Mouse (Mus musculus): Measurements from ENCODE around the gene Anks1b. TPM values are rescaled to one million over a fixed set of nuclear protein-coding genes. Genes with fewer than 3 reads are reported as not detected.
A peak's percentile ranks its signal among the peaks of the same experiment; 100 is the strongest.

Anks1b gene
- polyA plus RNA-seq, 1 experiment from 2014 or later: 3.0 TPM

- H3K9ac ChIP-seq (replicated peaks; ENCODE audit: low read length): no peak overlapping the region
- H3K9me3 ChIP-seq (replicated peaks; ENCODE audit: control insufficient read depth, low read length): no peaks in the 10 kb centered on the region
- WGBS: 90% methylated on average over 6 of the region's 6 CpGs
- no peak for DNase-seq (ENCODE audit: low spot score)
- no peak overlapping the region for H3K27ac ChIP-seq (replicated peaks; ENCODE audit: low read depth, low read length)
- H3K27me3 ChIP-seq (ENCODE audit: control insufficient read depth, insufficient read depth, low read length): no peaks in the 10 kb centered on the region
- no peak overlapping the region for H3K4me2 ChIP-seq (ENCODE audit: low read depth, low read length)
- no peak overlapping the region for H3K4me3 ChIP-seq (ENCODE audit: low read depth, low read length)
- no peak for ATAC-seq (replicated peaks; ENCODE audit: insufficient number of reproducible peaks, low FRiP score, low TSS enrichment, low read depth)
- H3K4me1 ChIP-seq (ENCODE audit: control insufficient read depth, insufficient read depth, low read length): no peaks in the 10 kb centered on the region
- no peaks in the 10 kb centered on the region for H3K36me3 ChIP-seq (replicated peaks; ENCODE audit: control insufficient read depth, insufficient read depth, low read depth, low read length)
Observed at GRCm38 (mm10) chr10:90210044-90210443, 336.7 kb downstream of the Anks1b start.

DNA sequence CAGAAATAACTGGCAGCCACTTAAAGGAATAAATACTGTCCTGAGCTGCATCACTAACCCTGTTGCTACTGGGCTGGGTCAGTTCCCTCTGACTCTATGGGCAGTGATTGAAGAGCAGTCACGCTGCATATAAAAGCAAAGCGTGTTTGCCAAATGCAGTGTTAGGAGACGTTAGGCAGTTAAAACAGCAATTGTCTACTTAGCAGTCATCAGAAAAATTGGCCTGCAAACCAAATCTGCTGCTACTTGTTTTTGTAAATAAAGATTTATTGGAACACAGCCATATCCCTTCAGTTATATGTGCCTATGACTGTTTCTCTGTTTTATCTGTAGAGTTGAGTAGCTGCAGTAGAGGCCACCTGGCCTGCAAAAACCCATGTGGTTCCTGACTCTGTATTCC is 347.2 kb downstream of the Anks1b start:
- no peaks in the 10 kb centered on the region for H3K27me3 ChIP-seq (ENCODE audit: control insufficient read depth, insufficient read depth, low read length)
- H3K4me2 ChIP-seq (ENCODE audit: low read depth, low read length): no peak overlapping the region
- H3K4me1 ChIP-seq (ENCODE audit: control insufficient read depth, insufficient read depth, low read length): no peaks in the 10 kb centered on the region
- no peaks in the 10 kb centered on the region for H3K9me3 ChIP-seq (replicated peaks; ENCODE audit: control insufficient read depth, low read length)
- ATAC-seq (replicated peaks; ENCODE audit: insufficient number of reproducible peaks, low FRiP score, low TSS enrichment, low read depth) (no peak), DNase-seq (ENCODE audit: low spot score) (no peak)
- 81% methylated on average over 3 of the region's 3 CpGs for WGBS
- H3K4me3 ChIP-seq (ENCODE audit: low read depth, low read length): no peak overlapping the region
- H3K9ac ChIP-seq (replicated peaks; ENCODE audit: low read length): no peak overlapping the region
- H3K27ac ChIP-seq (replicated peaks; ENCODE audit: low read depth, low read length): no peak overlapping the region
- H3K36me3 ChIP-seq (replicated peaks; ENCODE audit: control insufficient read depth, insufficient read depth, low read depth, low read length): no peaks in the 10 kb centered on the region

DNA sequence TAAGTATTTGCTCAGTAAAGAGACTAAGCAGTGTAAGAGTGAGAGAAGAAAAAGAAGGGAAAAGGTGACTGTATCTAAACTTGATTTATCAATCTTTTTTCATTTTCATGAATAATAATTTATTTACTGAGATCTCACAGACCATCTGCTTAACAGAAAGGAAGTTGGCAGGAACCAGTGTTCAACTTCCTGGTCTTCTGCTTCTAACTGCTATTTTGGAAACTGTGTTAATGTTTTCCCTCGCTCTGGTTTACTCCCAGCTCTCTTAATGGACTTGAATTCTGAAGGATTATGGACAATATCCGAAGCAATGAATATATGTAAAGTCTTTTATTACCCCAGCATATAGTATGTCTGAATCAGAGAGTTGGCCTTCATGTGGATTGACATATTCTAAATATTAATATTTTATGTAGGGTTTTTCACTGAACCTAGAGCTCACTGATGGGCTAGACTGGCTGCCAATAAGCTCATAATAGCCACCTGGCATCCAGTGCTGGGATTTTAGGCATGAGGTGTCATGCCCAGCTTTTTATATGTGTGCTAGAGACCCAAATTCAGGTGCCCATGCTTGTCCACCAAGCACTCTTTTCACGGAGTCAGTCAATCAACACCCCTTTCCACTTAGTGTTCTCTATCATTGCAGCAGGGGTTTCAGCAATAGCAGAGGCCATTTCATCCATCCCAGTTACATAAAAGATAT is 349.6 kb downstream of the Anks1b start:
- Histone ChIP-seq H3K36me3 (replicated peaks; ENCODE audit: control insufficient read depth, insufficient read depth, low read depth, low read length) (no peaks in the 10 kb centered on the region), H3K4me2 (ENCODE audit: low read depth, low read length) (no peak overlapping the region), H3K4me1 (ENCODE audit: control insufficient read depth, insufficient read depth, low read length) (no peaks in the 10 kb centered on the region), H3K4me3 (ENCODE audit: low read depth, low read length) (no peak overlapping the region), H3K27ac (replicated peaks; ENCODE audit: low read depth, low read length) (no peak overlapping the region), H3K9me3 (replicated peaks; ENCODE audit: control insufficient read depth, low read length) (no peaks in the 10 kb centered on the region), H3K9ac (replicated peaks; ENCODE audit: low read length) (no peak overlapping the region), H3K27me3 (ENCODE audit: control insufficient read depth, insufficient read depth, low read length) (no peaks in the 10 kb centered on the region)
- WGBS: 84% methylated on average over 3 of the region's 3 CpGs
- no peak for DNase-seq (ENCODE audit: low spot score)
- ATAC-seq (replicated peaks; ENCODE audit: insufficient number of reproducible peaks, low FRiP score, low TSS enrichment, low read depth): no peak

DNA sequence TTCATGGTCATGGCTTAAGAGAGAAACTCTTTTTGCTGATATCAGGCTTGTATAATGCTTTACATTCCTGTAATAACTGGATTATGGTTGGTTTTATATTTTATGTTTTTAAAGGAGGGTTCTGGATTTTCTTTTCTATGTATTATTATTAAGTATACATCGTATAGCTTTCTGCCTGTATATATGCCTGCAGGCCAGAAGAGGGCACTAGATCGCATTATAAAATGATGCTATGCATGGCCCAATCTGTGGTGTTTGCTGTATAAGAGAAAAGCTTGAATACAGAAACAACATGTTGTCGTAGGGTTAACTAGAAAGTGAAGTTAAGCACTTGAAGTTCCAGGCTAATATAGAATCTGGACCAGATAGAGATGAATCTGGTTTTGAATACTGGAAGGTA is 362.0 kb downstream of the Anks1b start:
- DNase-seq (ENCODE audit: low spot score) (peak; percentile 14), ATAC-seq (replicated peaks; ENCODE audit: insufficient number of reproducible peaks, low FRiP score, low TSS enrichment, low read depth) (no peak)
- 70% methylated on average over 3 of the region's 3 CpGs for WGBS

GRCm38 (mm10) chr10:90237290-90237689 is 364.0 kb downstream of the Anks1b start:
- DNase-seq (ENCODE audit: low spot score) (no peak), ATAC-seq (replicated peaks; ENCODE audit: insufficient number of reproducible peaks, low FRiP score, low TSS enrichment, low read depth) (no peak)
- Histone ChIP-seq H3K4me1 (ENCODE audit: control insufficient read depth, insufficient read depth, low read length) (no peaks in the 10 kb centered on the region), H3K4me3 (ENCODE audit: low read depth, low read length) (no peak overlapping the region), H3K27me3 (ENCODE audit: control insufficient read depth, insufficient read depth, low read length) (no peaks in the 10 kb centered on the region), H3K4me2 (ENCODE audit: low read depth, low read length) (no peak overlapping the region), H3K36me3 (replicated peaks; ENCODE audit: control insufficient read depth, insufficient read depth, low read depth, low read length) (no peaks in the 10 kb centered on the region), H3K9ac (replicated peaks; ENCODE audit: low read length) (no peak overlapping the region), H3K9me3 (replicated peaks; ENCODE audit: control insufficient read depth, low read length) (no peaks in the 10 kb centered on the region), H3K27ac (replicated peaks; ENCODE audit: low read depth, low read length) (no peak overlapping the region)
- WGBS: 94% methylated on average over 3 of the region's 3 CpGs

More for the DNA sequence above, 362.0 kb downstream of the Anks1b start:
- H3K9me3 ChIP-seq (replicated peaks; ENCODE audit: control insufficient read depth, low read length): no peaks in the 10 kb centered on the region
- no peak overlapping the region for H3K9ac ChIP-seq (replicated peaks; ENCODE audit: low read length)
- H3K4me1 ChIP-seq (ENCODE audit: control insufficient read depth, insufficient read depth, low read length): no peaks in the 10 kb centered on the region
- H3K4me3 ChIP-seq (ENCODE audit: low read depth, low read length): no peak overlapping the region
- no peak overlapping the region for H3K27ac ChIP-seq (replicated peaks; ENCODE audit: low read depth, low read length)
- no peaks in the 10 kb centered on the region for H3K27me3 ChIP-seq (ENCODE audit: control insufficient read depth, insufficient read depth, low read length)
- no peak overlapping the region for H3K4me2 ChIP-seq (ENCODE audit: low read depth, low read length)
- H3K36me3 ChIP-seq (replicated peaks; ENCODE audit: control insufficient read depth, insufficient read depth, low read depth, low read length): no peaks in the 10 kb centered on the region

DNA sequence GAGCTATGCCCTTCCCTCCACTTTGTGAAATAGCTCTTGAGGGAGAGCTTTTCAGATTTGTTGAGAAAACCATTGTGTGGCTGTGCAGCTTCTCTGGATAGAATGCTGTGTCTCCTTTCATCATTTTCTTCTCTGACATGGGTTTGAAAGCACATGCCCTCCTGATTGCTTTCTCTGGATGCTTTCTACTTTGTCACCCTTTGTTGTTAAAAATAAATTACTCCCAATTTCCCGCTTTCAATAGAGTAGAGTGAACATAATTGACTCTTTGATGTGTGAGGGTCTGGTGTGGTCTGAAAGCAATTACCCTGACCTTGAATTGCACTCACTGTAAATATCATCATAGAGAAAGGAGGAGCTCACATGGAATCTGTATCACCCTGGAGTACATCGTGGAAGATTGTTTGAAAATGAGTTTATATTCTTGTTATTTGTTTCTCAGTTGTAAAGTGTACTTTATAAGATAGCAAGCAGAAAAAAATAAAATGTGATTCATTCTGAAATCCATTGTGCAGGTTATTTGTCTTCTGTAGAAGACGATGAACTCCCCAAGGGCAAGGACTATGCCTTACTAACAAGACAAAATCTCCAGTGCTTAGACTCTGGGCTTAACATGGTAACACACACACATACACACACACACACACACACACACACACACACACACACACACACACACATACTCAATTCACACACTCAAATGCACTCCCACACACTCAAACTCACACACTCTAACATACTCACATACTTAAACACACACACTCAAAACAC is 385.8 kb downstream of the Anks1b start:
- ATAC-seq (replicated peaks; ENCODE audit: insufficient number of reproducible peaks, low FRiP score, low TSS enrichment, low read depth) (no peak; the same call in 1 of the 2 replicates), DNase-seq (ENCODE audit: low spot score) (peak; percentile 40)
- 42% methylated on average over 3 of the region's 3 CpGs for WGBS
- no peaks in the 10 kb centered on the region for H3K27me3 ChIP-seq (ENCODE audit: control insufficient read depth, insufficient read depth, low read length)
- H3K9ac ChIP-seq (replicated peaks; ENCODE audit: low read length): no peak overlapping the region
- H3K4me2 ChIP-seq (ENCODE audit: low read depth, low read length): no peak overlapping the region
- H3K9me3 ChIP-seq (replicated peaks; ENCODE audit: control insufficient read depth, low read length): no peaks in the 10 kb centered on the region
- no peaks in the 10 kb centered on the region for H3K4me1 ChIP-seq (ENCODE audit: control insufficient read depth, insufficient read depth, low read length)
- H3K4me3 ChIP-seq (ENCODE audit: low read depth, low read length): no peak overlapping the region
- no peaks in the 10 kb centered on the region for H3K36me3 ChIP-seq (replicated peaks; ENCODE audit: control insufficient read depth, insufficient read depth, low read depth, low read length)
- H3K27ac ChIP-seq (replicated peaks; ENCODE audit: low read depth, low read length): no peak overlapping the region

- no peaks in the 10 kb centered on the region for H3K9me3 ChIP-seq (replicated peaks; ENCODE audit: control insufficient read depth, low read length)
- no peaks in the 10 kb centered on the region for H3K36me3 ChIP-seq (replicated peaks; ENCODE audit: control insufficient read depth, insufficient read depth, low read depth, low read length)
- no peak overlapping the region for H3K27ac ChIP-seq (replicated peaks; ENCODE audit: low read depth, low read length)
- 100% methylated on average over 1 of the region's 1 CpGs for WGBS
- no peak for ATAC-seq (replicated peaks; ENCODE audit: insufficient number of reproducible peaks, low FRiP score, low TSS enrichment, low read depth)
- no peaks in the 10 kb centered on the region for H3K27me3 ChIP-seq (ENCODE audit: control insufficient read depth, insufficient read depth, low read length)
- no peak overlapping the region for H3K9ac ChIP-seq (replicated peaks; ENCODE audit: low read length)
- no peak for DNase-seq (ENCODE audit: low spot score)
- H3K4me3 ChIP-seq (ENCODE audit: low read depth, low read length): no peak overlapping the region
- H3K4me1 ChIP-seq (ENCODE audit: control insufficient read depth, insufficient read depth, low read length): no peaks in the 10 kb centered on the region
- no peak overlapping the region for H3K4me2 ChIP-seq (ENCODE audit: low read depth, low read length)
Observed at GRCm38 (mm10) chr10:90271321-90271720, 398.0 kb downstream of the Anks1b start.

- Histone ChIP-seq H3K4me1 (ENCODE audit: control insufficient read depth, insufficient read depth, low read length) (no peaks in the 10 kb centered on the region), H3K36me3 (replicated peaks; ENCODE audit: control insufficient read depth, insufficient read depth, low read depth, low read length) (no peaks in the 10 kb centered on the region), H3K4me2 (ENCODE audit: low read depth, low read length) (no peak overlapping the region), H3K27ac (replicated peaks; ENCODE audit: low read depth, low read length) (no peak overlapping the region), H3K4me3 (ENCODE audit: low read depth, low read length) (no peak overlapping the region), H3K27me3 (ENCODE audit: control insufficient read depth, insufficient read depth, low read length) (no peaks in the 10 kb centered on the region), H3K9ac (replicated peaks; ENCODE audit: low read length) (no peak overlapping the region), H3K9me3 (replicated peaks; ENCODE audit: control insufficient read depth, low read length) (no peaks in the 10 kb centered on the region)
- ATAC-seq (replicated peaks; ENCODE audit: insufficient number of reproducible peaks, low FRiP score, low TSS enrichment, low read depth) (no peak), DNase-seq (ENCODE audit: low spot score) (no peak)
- WGBS: 61% methylated on average over 2 of the region's 2 CpGs
Observed at GRCm38 (mm10) chr10:90273311-90273710, 400.0 kb downstream of the Anks1b start.

Measured in embryonic facial prominence, embryonic 11.5 days (tissue).